Mouse (Mus musculus) c-Kit-positive CD71-positive TER-119-negative erythroid progenitor cells, embryonic 14.5 days (primary cell): Measurements from ENCODE around the gene Olfr1221.
"Not testable (repeated sequence)": the region's sequence is repeated elsewhere in the genome, so short reads cannot be mapped to it uniquely, and the experiment has no call there.

Experiments
- DNase-seq: peaks from one replicate; pipeline ENCODE4 v3.0.0-alpha.2; 2013; ENCODE audit warnings: low read depth

Gene Olfr1221

GRCm38 (mm10) chr2:89117183-89117582 is at the start of gene Olfr1221:
TSS of gene Olfr1221 (minus strand) at chr2:89117283.
- no peak for DNase-seq

DNA sequence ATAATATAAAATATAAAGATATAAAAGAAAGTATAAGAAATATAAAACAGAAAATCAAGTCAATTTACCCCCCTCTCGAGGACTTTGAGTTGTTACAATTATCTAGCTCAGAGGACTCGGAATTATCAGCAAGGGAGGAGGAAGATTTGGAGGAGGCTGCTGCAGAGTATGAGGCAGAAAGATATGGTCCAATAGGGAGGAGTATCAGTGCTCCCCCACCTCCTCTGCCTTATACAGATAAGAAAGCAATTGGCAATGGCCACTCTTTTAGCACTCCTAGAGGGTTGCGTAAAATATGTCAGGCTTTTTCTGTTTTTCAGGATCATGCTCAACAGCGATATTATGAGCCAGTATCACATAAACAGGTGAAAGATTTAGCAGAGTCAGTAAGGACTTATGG is 47.6 kb upstream of the Olfr1221 start:
- not testable (repeated sequence) for DNase-seq

DNA sequence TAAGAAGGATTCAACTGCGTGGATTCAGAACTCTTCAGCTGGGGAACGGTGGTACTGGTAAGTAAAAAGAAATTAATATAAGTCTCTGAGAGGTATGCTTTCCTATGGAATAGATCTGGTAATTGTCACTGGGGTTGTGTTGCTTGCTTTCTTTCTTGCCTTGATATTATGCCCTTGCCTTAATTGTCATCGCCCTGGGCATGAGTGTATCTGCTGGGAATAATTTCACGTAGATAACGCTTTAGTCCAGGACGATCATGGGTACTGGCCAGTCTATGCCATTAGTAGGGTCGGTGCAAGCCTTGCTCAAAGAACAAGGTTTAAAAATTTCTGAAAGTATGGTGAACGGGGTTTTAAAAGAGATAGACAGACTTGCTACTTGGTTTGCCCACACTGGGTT is 46.9 kb upstream of the Olfr1221 start, which contains the start of gene Olfr1224-ps1:
Olfr1224-ps1 (minus strand) TSS at position 101 of the 400 bp plus-strand sequence.
- not testable (repeated sequence) for DNase-seq

- DNase-seq, result no peak
Observed at GRCm38 (mm10) chr2:89151460-89151859, 34.4 kb upstream of the Olfr1221 start, which contains the start of gene Olfr1223. TSS of gene Olfr1223 (minus strand) at chr2:89151560.

GRCm38 (mm10) chr2:89132954-89133353 is 15.9 kb upstream of the Olfr1221 start, which contains the start of gene Olfr1222:
TSS of gene Olfr1222 (minus strand) at chr2:89133054.
- DNase-seq, result no peak

DNA sequence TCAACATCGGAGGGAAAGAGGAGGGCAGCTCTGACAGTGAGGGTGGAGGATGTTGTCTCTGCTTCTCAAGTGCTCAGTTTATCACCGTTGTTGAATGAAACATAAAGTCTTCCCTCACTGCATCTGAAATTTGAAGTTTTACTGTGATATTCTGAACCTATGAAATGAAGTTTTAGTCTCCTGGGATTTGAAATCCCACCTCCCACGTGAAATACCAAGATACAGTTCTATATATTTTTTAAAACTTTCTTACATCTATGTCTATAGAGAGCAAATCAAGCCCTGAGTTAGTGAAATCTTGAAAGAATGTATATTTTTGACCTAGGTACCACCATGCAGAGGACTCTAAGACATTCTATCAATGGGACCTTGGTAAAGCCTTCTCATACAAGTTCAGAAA is 10.3 kb downstream of the Olfr1221 start, which contains the start of gene Olfr1220:
Olfr1220 (minus strand) TSS at position 101 of the 400 bp plus-strand sequence.
- no peak for DNase-seq

GRCm38 (mm10) chr2:89105651-89106050 is 11.4 kb downstream of the Olfr1221 start:
- no peak for DNase-seq

GRCm38 (mm10) chr2:89093848-89094247 is 23.2 kb downstream of the Olfr1221 start:
- DNase-seq, result no peak

GRCm38 (mm10) chr2:89083413-89083812 is 33.7 kb downstream of the Olfr1221 start, which contains the start of gene Olfr1219:
TSS of gene Olfr1219 (minus strand) at chr2:89083513.
- no peak for DNase-seq

GRCm38 (mm10) chr2:89081487-89081886 is 35.6 kb downstream of the Olfr1221 start:
- DNase-seq, result no peak

DNA sequence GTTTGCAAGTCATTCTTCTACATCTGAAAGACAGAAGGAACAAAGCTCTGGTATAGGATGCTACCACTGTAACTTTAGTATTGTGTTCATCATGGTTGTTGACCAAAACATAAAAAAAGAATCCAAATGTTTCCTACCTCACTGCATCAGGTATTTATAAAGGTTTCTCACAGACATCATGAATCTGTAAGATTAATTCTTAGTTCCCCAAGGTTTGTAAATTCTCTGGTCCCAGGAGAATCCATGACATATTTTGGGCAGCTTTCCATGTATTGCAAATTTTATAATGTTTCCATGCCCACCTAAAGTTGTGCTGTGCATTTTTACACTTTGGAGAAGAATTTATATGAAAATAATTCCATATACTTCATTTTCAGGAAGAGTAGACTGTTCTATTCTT is 56.0 kb downstream of the Olfr1221 start, which contains the start of gene Olfr1218:
Olfr1218 (minus strand) TSS at position 101 of the 400 bp plus-strand sequence.
- DNase-seq, result no peak
